Mouse (Mus musculus) cortical plate, adult 2 months (tissue): ENCODE measurements at regions not wholly inside any gene's neighbourhood (a gene's known extent, or its start where the extent isn't known, plus 50 kb on each side); places are given as distances from the start of the nearest gene placed in this dataset.

Experiments
- CTCF ChIP-seq: fragments of 200-500 bp; IDR thresholded peaks from 2 replicates; pipeline ENCODE4 v1.5.1; 2011; ENCODE audit warnings: mild to moderate bottlenecking, control low read depth, low read length; ENCODE audit not compliant: insufficient read depth; ENCODE audit errors: extremely low read depth
- POLR2A ChIP-seq: fragments of 200-500 bp; IDR thresholded peaks from 2 replicates; pipeline ENCODE4 v1.6.1; 2011; ENCODE audit warnings: mild to moderate bottlenecking, low read length, control low read depth; ENCODE audit not compliant: insufficient read depth; ENCODE audit errors: extremely low read depth

- TF ChIP-seq POLR2A (no peak), CTCF (peak; percentile 27; the same call in 1 of the 2 replicates)
Observed at GRCm38 (mm10) chr3:143240545-143241383, 359.0 kb upstream of the Pkn2 start.
